Mouse (Mus musculus) erythroblast, adult 5-6 weeks (primary cell): ENCODE results near the gene Tnnt2. TPM values are rescaled to one million over a fixed set of nuclear protein-coding genes. Genes with fewer than 3 reads are reported as not detected.

Experiments used
- ATAC-seq: replicated peaks from 2 replicates; pipeline ENCODE4 v1.8.0; 2016; ENCODE audit warnings: moderate number of reproducible peaks, mild to moderate bottlenecking, moderate TSS enrichment, inconsistent platforms; ENCODE audit not compliant: poor library complexity, low FRiP score, severe bottlenecking
- total RNA-seq, 2 experiments: library from RNA; stranded (forward) in 1 of 2; stranded (reverse) in 1 of 2; fragments of 150-400 nt in 1 of 2; fragments of 200-764, 138-1000 nt in 1 of 2; gene quantifications; 2 replicates each; pipeline versions ENCODE4 v1.2.3 to v1.2.4; 2015 to 2017; ENCODE audit warnings: low replicate concordance in 2 of 2

Tnnt2 gene
- total RNA-seq, 2 experiments from 2014 or later, result not detected

GRCm38 (mm10) chr1:135814531-135814930 is 21.6 kb upstream of the Tnnt2 start:
- no peak for ATAC-seq

- ATAC-seq, result no peak
Observed at GRCm38 (mm10) chr1:135817595-135817994, 18.6 kb upstream of the Tnnt2 start.

GRCm38 (mm10) chr1:135818481-135819086 is 17.6 kb upstream of the Tnnt2 start, which contains the start of gene Lad1:
Gene Lad1 (plus strand): TSS chr1:135818598.
- no peak for ATAC-seq

- no peak for ATAC-seq
Observed at GRCm38 (mm10) chr1:135820071-135820470, 16.1 kb upstream of the Tnnt2 start.

DNA sequence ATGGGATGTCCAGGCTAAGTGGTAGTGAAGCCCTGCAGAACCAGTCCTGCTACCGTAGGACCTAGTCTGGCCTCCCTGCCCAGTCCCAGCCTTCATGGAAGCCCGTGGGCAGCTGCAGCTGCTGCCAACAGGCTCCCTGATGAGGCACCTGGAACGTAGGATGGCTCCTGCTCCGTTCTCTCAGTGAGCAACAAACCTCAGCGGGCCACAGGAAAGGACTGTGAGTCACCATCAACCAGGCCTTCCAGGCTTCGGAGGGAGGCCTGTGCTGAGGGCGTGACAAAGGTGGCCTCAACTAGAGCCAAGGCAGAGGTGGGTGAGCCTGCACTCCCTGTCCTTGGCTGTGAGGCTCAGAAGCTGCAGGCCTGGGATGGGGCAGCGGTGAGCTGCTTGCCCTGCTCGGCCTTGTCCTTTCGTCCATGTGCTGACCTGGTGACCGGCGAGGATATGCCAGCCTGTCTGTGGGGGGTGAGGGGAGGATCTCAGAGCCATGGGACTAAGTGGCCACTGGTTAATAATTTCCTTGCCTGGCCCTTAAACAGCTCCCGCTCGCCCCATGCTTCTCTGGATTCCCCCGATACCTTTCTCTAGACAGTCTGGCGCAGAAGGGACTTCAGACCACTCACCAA is 15.3 kb upstream of the Tnnt2 start:
- ATAC-seq, result no peak

GRCm38 (mm10) chr1:135821780-135822179 is 14.4 kb upstream of the Tnnt2 start:
- ATAC-seq, result no peak

DNA sequence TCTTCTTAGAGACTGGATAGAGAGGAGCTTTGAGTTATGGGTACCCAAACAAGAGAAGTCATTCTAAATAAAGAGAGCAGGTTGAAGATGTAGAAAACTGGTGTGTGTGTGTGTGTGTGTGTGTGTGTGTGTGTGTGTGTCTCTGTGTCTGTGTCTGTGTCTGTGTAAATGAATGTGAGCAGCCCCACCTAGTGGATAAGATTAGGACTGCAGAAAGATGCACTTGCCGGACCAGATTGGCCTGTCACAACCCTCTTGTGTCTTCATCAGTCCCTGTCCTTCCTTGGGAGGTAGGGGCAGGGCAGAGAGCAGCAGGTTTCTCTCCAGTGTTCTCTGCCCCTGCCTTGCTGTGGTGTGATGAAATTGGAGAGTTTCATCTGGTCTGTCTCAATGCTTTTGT is 7.2 kb upstream of the Tnnt2 start:
- peak; percentile 34; the same call in 1 of the 2 replicates for ATAC-seq

- ATAC-seq, result no peak
Observed at GRCm38 (mm10) chr1:135834206-135834859, 1.8 kb upstream of the Tnnt2 start.

GRCm38 (mm10) chr1:135834983-135835382 is 1.2 kb upstream of the Tnnt2 start:
- ATAC-seq, result no peak

DNA sequence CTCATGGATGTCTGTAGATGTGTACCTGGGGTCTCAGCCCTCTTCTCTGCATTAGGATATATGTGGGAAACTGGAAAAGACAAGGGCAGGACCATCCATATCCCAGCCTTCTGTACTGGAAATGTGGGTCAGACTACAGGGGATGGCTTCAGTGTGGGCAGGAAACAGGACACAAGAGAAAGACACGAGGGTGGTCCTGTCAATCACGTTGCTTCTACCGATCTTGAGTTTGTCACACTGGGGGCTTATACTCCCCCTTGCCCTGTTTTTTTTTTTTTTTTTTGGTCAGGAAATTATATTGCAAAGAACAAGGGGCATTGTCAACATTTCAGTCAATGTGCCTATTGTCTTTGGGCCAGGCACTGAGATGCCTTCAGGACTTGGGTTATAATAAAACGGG is 2.5 kb downstream of the Tnnt2 start:
- ATAC-seq, result no peak

GRCm38 (mm10) chr1:135839065-135839464 is 2.9 kb downstream of the Tnnt2 start:
- ATAC-seq, result no peak

DNA sequence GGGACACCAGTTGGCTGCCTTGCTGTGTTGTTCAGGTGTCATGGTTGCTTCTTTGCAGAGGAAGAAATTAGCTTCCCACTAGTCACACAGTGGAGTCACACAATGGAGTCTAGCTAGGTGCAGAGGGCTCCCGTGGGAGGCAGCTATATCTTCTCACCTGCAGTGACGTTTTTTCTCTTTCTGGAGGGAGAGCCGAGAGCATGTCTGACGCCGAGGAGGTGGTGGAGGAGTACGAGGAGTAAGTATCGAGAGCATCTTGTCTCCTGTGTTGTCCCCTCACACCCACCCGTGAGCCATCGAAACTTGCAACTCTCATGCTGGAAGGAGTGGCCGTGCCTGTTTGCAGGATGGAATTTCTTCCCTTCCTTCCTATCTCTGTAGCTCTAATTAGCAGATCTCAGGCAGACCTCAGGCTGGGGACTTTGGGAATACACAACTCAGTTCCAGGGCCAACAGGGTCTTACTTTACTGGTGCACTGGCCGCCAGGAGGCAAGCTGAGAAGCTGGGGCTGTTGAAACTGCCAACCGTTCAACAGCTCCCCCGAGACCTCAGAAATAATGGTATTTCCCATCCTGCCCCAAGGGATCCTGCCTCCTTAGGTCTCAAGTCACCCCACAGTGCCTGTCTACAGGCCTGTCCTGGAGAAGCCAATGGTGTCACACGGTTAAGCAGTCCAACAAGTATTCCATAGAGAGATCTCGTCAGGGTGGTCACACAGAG is 4.7 kb downstream of the Tnnt2 start:
- no peak for ATAC-seq

DNA sequence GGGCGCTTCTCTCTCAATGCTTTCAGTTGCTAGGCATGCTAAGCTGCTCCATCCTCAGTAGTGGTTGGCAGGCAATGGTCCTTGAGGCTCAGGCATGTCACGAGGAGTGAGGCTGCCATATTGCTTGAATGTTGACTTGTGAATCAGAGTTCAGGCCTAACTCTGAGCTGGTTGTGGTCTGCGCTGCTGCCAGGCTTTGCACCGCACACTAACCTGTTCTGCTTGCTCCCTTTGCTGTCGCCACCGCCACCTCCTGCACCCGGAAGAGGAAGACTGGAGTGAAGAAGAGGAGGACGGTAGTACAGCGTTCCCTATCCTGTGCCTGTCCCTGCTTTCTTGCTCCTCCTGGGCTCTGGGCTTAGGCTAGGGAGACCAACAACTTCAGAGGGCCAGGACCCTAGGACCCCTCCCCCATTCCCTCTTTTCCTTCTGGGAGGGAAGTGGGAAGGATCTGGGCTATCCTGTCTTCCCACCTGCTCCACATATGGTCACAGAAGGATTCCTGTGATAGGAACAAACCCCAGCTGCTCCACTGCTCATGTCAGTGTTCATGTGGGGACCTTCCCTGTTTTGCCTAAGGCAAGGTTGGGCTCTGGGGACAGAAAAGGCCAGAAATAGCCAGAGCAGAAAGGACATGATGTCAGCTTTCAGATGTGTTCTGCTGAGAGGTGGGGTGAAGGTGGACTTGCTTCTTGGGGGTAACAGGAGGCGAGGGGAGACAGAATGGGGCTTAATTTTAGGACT is 7.5 kb downstream of the Tnnt2 start:
- no peak for ATAC-seq

GRCm38 (mm10) chr1:135844481-135844880 is 8.3 kb downstream of the Tnnt2 start:
- no peak for ATAC-seq

DNA sequence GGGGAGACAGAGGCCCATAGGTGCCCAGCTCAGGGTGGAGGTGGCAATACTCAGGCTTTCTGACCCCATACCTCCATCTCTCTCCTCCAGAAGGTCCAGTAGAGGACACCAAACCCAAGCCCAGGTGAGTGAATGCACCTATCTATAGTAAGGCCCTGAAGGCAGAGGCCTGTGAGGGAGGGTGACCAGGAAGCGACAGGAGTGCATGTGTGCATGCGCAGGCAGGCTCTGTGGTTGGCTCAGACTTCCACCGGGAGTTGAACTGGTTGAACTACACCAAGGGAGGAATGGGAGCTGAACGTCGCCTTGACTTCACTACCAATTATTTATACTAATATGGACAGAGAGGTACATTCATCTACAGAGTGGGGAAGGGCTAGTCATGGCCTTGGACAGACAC is 10.5 kb downstream of the Tnnt2 start:
- ATAC-seq, result no peak

DNA sequence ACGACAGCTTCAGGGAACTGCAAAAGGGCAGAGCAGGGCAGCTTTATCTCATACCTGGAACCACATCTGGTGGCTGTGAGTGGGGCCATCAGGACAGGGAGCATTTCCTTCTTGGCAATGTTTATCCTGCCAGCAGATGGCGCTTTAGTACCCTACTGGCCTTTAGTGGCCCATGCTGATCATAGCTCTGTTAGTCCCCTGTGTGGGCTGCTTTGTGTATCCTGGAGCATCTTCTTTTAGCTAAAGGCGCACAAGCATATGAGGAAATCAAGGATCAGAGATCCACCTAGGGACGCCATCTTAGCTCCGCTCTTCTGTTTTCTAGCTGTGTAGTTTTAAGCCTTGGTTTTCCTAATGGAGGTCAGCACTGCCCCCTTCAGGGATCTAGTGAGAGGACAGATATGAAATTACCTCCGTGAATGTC is 11.0 kb downstream of the Tnnt2 start:
- peak; percentile 68 for ATAC-seq

DNA sequence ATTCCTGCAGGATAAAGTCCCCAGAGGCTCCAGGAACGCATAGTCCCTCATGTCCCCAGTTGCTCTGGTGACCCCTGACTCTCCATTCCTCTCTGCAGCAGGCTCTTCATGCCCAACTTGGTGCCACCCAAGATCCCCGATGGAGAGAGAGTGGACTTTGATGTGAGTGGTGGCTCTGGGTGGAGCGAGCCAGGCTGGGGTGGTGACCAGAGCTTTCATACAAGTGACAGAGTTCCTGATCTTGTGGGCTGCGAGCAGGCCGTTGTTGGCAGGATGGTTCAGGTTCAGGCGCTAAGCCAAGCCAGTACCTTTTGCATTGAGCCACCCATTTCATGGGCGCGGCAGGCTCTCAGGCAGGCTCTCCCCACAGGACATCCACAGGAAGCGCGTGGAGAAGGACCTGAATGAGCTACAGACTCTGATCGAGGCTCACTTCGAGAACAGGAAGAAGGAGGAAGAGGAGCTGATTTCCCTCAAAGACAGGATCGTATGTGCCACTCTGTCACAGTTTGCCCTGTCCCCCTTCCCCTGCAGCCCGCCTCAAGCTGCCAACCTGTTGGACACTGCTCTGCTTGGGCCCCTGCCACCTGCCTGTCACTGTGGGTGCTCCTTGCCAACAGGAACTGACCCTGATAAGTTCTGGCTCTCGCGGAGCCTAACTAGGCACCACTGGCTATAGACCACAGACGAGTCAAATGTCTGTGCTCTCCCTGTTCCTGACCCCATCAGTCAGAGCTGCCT is 11.6 kb downstream of the Tnnt2 start:
- no peak for ATAC-seq

GRCm38 (mm10) chr1:135850722-135851512 is 14.8 kb downstream of the Tnnt2 start:
- ATAC-seq, result no peak
